Comparison of ENCODE assay signal across 12 mouse cellular contexts in genomic region chr9:63980179-63981086, GRCm38 (mm10). TPM values are rescaled to one million over a fixed set of nuclear protein-coding genes. Genes with fewer than 3 reads are reported as not detected.
DNase-seq lines count a peak whose midpoint lies in the region; ATAC-seq lines count a peak whose summit lies in the region.
"Had no signal": no experiment of that assay in that cellular context is flagged by ENCODE, and none has a peak within 500 bp of the region (broad histone marks: within the 10 kb centered on the region; RNA-seq: fewer than 3 reads in every experiment).

No protein-coding gene starts in this region.

- no peak for ATAC-seq in liver, embryonic 12.5 days
- peak; percentile 71 for ATAC-seq in embryonic facial prominence, embryonic 15.5 days (ENCODE audit: insufficient number of reproducible peaks, low FRiP score, low TSS enrichment, low read depth)
- ATAC-seq in intestine, embryonic 16.5 days = no peak
- 0 out of 2 replicates have a peak, but pooled peaks have one; percentile 25 for ATAC-seq in neural tube, embryonic 14.5 days (ENCODE audit: low read depth)
- ATAC-seq in megakaryocyte-erythroid progenitor cell, adult 5-6 weeks (replicated peaks; ENCODE audit: low FRiP score, low TSS enrichment, poor library complexity, severe bottlenecking) = no peak

- H3K4me1 ChIP-seq in liver, embryonic 12.5 days = peaks cover 83% of the 10 kb centered on the region
- H3K4me1 ChIP-seq in embryonic facial prominence, embryonic 15.5 days = peaks cover 97% of the 10 kb centered on the region
- H3K4me1 ChIP-seq in intestine, embryonic 16.5 days (ENCODE audit: control insufficient read depth, insufficient read depth, low read length) = peaks cover 57% of the 10 kb centered on the region
- H3K4me1 ChIP-seq in neural tube, embryonic 14.5 days (ENCODE audit: control insufficient read depth, insufficient read depth, low read length) = peaks cover 15% of the 10 kb centered on the region; the same call in 1 of the 2 replicates

- DNase-seq in liver = no peak
- no peak for DNase-seq in cerebellum, adult 11 months
- no peak for DNase-seq in c-Kit-positive CD71-positive TER-119-positive erythroid progenitor cells, embryonic 14.5 days (ENCODE audit: low spot score)
- DNase-seq: cerebellum, adult 9-10 months; layer of hippocampus, postnatal 36 days; thymus, adult 18-20 months had no signal

- no peak overlapping the region for H3K9ac ChIP-seq in liver, embryonic 12.5 days
- no peak overlapping the region; the same call in 1 of the 2 replicates for H3K9ac ChIP-seq in embryonic facial prominence, embryonic 15.5 days
- H3K9ac ChIP-seq in intestine, embryonic 16.5 days (ENCODE audit: low read depth, low read length) = no peak overlapping the region
- H3K9ac ChIP-seq in neural tube, embryonic 14.5 days (replicated peaks; ENCODE audit: low read depth, low read length) = no peak overlapping the region

- H3K4me3 ChIP-seq in liver, embryonic 12.5 days = no peak overlapping the region
- no peak overlapping the region for H3K4me3 ChIP-seq in embryonic facial prominence, embryonic 15.5 days (replicated peaks)
- no peak overlapping the region for H3K4me3 ChIP-seq in intestine, embryonic 16.5 days (ENCODE audit: low read length)
- no peak overlapping the region for H3K4me3 ChIP-seq in neural tube, embryonic 14.5 days (ENCODE audit: low read depth, low read length)

- no peaks in the 10 kb centered on the region for H3K36me3 ChIP-seq in liver, embryonic 12.5 days
- H3K36me3 ChIP-seq in embryonic facial prominence, embryonic 15.5 days = 0 out of 2 replicates have a peak, but pooled peaks cover 5% of the 10 kb centered on the region
- H3K36me3 ChIP-seq in intestine, embryonic 16.5 days (ENCODE audit: control insufficient read depth, insufficient read depth, low read length) = peaks cover 5% of the 10 kb centered on the region; the same call in 1 of the 2 replicates
- H3K36me3 ChIP-seq in neural tube, embryonic 14.5 days (ENCODE audit: control insufficient read depth, insufficient read depth, low read length) = no peaks in the 10 kb centered on the region

- WGBS in liver, embryonic 12.5 days (ENCODE audit: insufficient replicate concordance) = 54% methylated on average over 18 of the region's 18 CpGs
- 3% methylated on average over 18 of the region's 18 CpGs for WGBS in embryonic facial prominence, embryonic 15.5 days
- WGBS in intestine, embryonic 16.5 days = 22% methylated on average over 18 of the region's 18 CpGs
- WGBS in neural tube, embryonic 14.5 days = 5% methylated on average over 18 of the region's 18 CpGs

- H3K4me2 ChIP-seq in liver, embryonic 12.5 days = no peak overlapping the region
- peak overlapping the region; percentile 35 for H3K4me2 ChIP-seq in embryonic facial prominence, embryonic 15.5 days (replicated peaks)
- H3K4me2 ChIP-seq in intestine, embryonic 16.5 days (ENCODE audit: low read depth, low read length) = no peak overlapping the region
- peak overlapping the region; percentile 19; the same call in 1 of the 2 replicates for H3K4me2 ChIP-seq in neural tube, embryonic 14.5 days (ENCODE audit: low read depth, low read length)

- no peaks in the 10 kb centered on the region for H3K9me3 ChIP-seq in liver, embryonic 12.5 days (replicated peaks)
- no peaks in the 10 kb centered on the region for H3K9me3 ChIP-seq in embryonic facial prominence, embryonic 15.5 days (replicated peaks)
- H3K9me3 ChIP-seq in intestine, embryonic 16.5 days (ENCODE audit: control insufficient read depth, low read length) = no peaks in the 10 kb centered on the region
- no peaks in the 10 kb centered on the region for H3K9me3 ChIP-seq in neural tube, embryonic 14.5 days (ENCODE audit: control insufficient read depth, low read length)

- peak overlapping the region; percentile 37; the same call in 1 of the 2 replicates for H3K27ac ChIP-seq in liver, embryonic 12.5 days
- H3K27ac ChIP-seq in embryonic facial prominence, embryonic 15.5 days (replicated peaks) = peak overlapping the region; percentile 87
- peak overlapping the region; percentile 33; the same call in 1 of the 2 replicates for H3K27ac ChIP-seq in intestine, embryonic 16.5 days (ENCODE audit: low read length)
- H3K27ac ChIP-seq in neural tube, embryonic 14.5 days (ENCODE audit: low read depth, low read length) = 0 out of 2 replicates have a peak overlapping the region, but pooled peaks have one; percentile 24

- no peaks in the 10 kb centered on the region for H3K27me3 ChIP-seq in liver, embryonic 12.5 days (replicated peaks)
- H3K27me3 ChIP-seq in embryonic facial prominence, embryonic 15.5 days = no peaks in the 10 kb centered on the region
- H3K27me3 ChIP-seq in intestine, embryonic 16.5 days (replicated peaks; ENCODE audit: control insufficient read depth, insufficient read depth, low read length) = no peaks in the 10 kb centered on the region
- H3K27me3 ChIP-seq in neural tube, embryonic 14.5 days (ENCODE audit: control insufficient read depth, insufficient read depth, low read length) = no peaks in the 10 kb centered on the region

RNA-seq across cellular contexts. Expression of gene Smad6, which starts 41.4 kb away (rescaled TPM):
- polyA plus RNA-seq in liver, embryonic 12.5 days (2016; fragmentation: Nextera tagmentation; extraction: Ambion mirVana) = 11.7 and 12.9 TPM in 2 replicates
- 12.8 and 15.5 TPM in 2 replicates for polyA plus RNA-seq in embryonic facial prominence, embryonic 15.5 days (2015; fragmentation: Nextera tagmentation; extraction: Ambion mirVana)
- polyA plus RNA-seq in intestine, embryonic 16.5 days (2015; fragmentation: Nextera tagmentation; extraction: Ambion mirVana) = 3.9 and 8.1 TPM in 2 replicates
- polyA plus RNA-seq in neural tube, embryonic 14.5 days (2014; fragmentation: Nextera tagmentation; extraction: Ambion mirVana) = 1.0 and 2.2 TPM in 2 replicates
- total RNA-seq in megakaryocyte-erythroid progenitor cell, adult 5-6 weeks (2014; fragmentation: Nextera tagmentation) = not detected in 2 replicates
- 0.88 and 1.1 TPM in 2 replicates for total RNA-seq in megakaryocyte-erythroid progenitor cell, adult 5-6 weeks (2017)
- total RNA-seq: neutrophil, adult 5-6 weeks had no signal

Comparison
In these comparisons a context has a peak if more than half of its experiments do, and no peak if none do; other contexts are left out.
1. ATAC-seq: peak in embryonic facial prominence, embryonic 15.5 days (single experiment) and neural tube, embryonic 14.5 days (single experiment); none in liver, embryonic 12.5 days (single experiment), intestine, embryonic 16.5 days (single experiment) and megakaryocyte-erythroid progenitor cell, adult 5-6 weeks (single experiment).
2. H3K27ac ChIP-seq: peak in every context shown above with its lines; median percentile 87 in embryonic facial prominence, embryonic 15.5 days; 37 in liver, embryonic 12.5 days; 33 in intestine, embryonic 16.5 days; 24 in neural tube, embryonic 14.5 days.
3. H3K4me2 ChIP-seq: peak in embryonic facial prominence, embryonic 15.5 days (single experiment) and neural tube, embryonic 14.5 days (single experiment); none in liver, embryonic 12.5 days (single experiment) and intestine, embryonic 16.5 days (single experiment).